Mouse (Mus musculus) CH12.LX (cell line): ENCODE measurements at regions not wholly inside any gene's neighbourhood (a gene's known extent, or its start where the extent isn't known, plus 50 kb on each side); places are given as distances from the start of the nearest gene placed in this dataset.

Source experiments
- DNase-seq: peaks from one replicate; pipeline ENCODE4 v3.0.0-alpha.2; 2013; ENCODE audit errors: extremely low read depth
- H3K27ac ChIP-seq: 2 replicates; pipeline ENCODE4 v1.5.1; 2012; ENCODE audit warnings: low read depth, mild to moderate bottlenecking, control low read depth, moderate library complexity; ENCODE audit not compliant: insufficient read depth
- H3K27me3 ChIP-seq: replicated peaks from 2 replicates; pipeline ENCODE3; 2012; ENCODE audit warnings: inconsistent platforms
- H3K36me3 ChIP-seq, 2 experiments: replicated peaks in 1 of 2; 2 replicates each; pipeline versions ENCODE3 to v1.6.1; 2012; ENCODE audit warnings: inconsistent platforms in 1 of 2, low read length in 1 of 2, mild to moderate bottlenecking in 1 of 2, mixed read lengths in 1 of 2, moderate library complexity in 1 of 2; ENCODE audit not compliant: control insufficient read depth in 1 of 2, insufficient read depth in 1 of 2
- H3K4me1 ChIP-seq, 2 experiments: 2 replicates each; pipeline ENCODE4 v1.6.1; 2012; ENCODE audit warnings: inconsistent platforms in 1 of 2, moderate library complexity in 1 of 2; ENCODE audit not compliant: insufficient read depth in 2 of 2, control insufficient read depth in 1 of 2
- H3K4me2 ChIP-seq: 2 replicates; pipeline ENCODE4 v1.6.1; 2012; ENCODE audit warnings: low read depth, mild to moderate bottlenecking, control low read depth; ENCODE audit not compliant: poor library complexity, insufficient read depth, severe bottlenecking
- H3K4me3 ChIP-seq, 3 experiments: fragments of 150-350 bp in 1 of 3; sonication (generic) in 1 of 3; replicated peaks in 1 of 3; 2 replicates each; pipeline versions ENCODE3 to v1.5.1; 2011 to 2012; ENCODE audit warnings: low read depth in 2 of 3, low read length in 2 of 3, mild to moderate bottlenecking in 2 of 3, moderate library complexity in 2 of 3, control low read depth in 1 of 3, improper control_type of control experiment in 1 of 3, inconsistent platforms in 1 of 3, mixed read lengths in 1 of 3; ENCODE audit not compliant: poor library complexity in 1 of 3
- H3K79me2 ChIP-seq: replicated peaks from 2 replicates; pipeline ENCODE4 v1.6.1; 2012; ENCODE audit warnings: mild to moderate bottlenecking, moderate library complexity; ENCODE audit not compliant: control insufficient read depth, poor library complexity, insufficient read depth, severe bottlenecking; ENCODE audit errors: extremely low read depth
- H3K9ac ChIP-seq: 2 replicates; pipeline ENCODE4 v1.6.1; 2012; ENCODE audit warnings: low read depth, mild to moderate bottlenecking, control low read depth, moderate library complexity; ENCODE audit not compliant: insufficient read depth
- H3K9me3 ChIP-seq: replicated peaks from 2 replicates; pipeline ENCODE3; 2012; ENCODE audit warnings: low read length, inconsistent platforms, mixed read lengths
- BHLHE40 ChIP-seq: IDR thresholded peaks from 2 replicates; pipeline ENCODE4 v1.6.1; 2011; ENCODE audit warnings: mild to moderate bottlenecking, low read depth, low read length, improper control_type of control experiment
- CHD1 ChIP-seq: IDR thresholded peaks from 2 replicates; pipeline ENCODE4 v1.6.1; 2012; ENCODE audit warnings: low read depth, low read length, improper control_type of control experiment, inconsistent platforms
- CHD2 ChIP-seq: IDR thresholded peaks from 2 replicates; pipeline ENCODE4 v1.6.1; 2011; ENCODE audit warnings: low read length, improper control_type of control experiment
- CTCF ChIP-seq, 2 experiments: IDR thresholded peaks in 1 of 2; conservative IDR thresholded peaks in 1 of 2; 2 replicates each; pipeline ENCODE4 v1.5.1; 2011 to 2012; ENCODE audit warnings: low read depth in 2 of 2, low read length in 2 of 2, improper control_type of control experiment in 1 of 2, inconsistent platforms in 1 of 2, mild to moderate bottlenecking in 1 of 2, moderate library complexity in 1 of 2
- E2F4 ChIP-seq: IDR thresholded peaks from 2 replicates; pipeline ENCODE4 v1.6.1; 2011; ENCODE audit warnings: low read depth, low read length, improper control_type of control experiment; ENCODE audit not compliant: insufficient replicate concordance
- ELF1 ChIP-seq: IDR thresholded peaks from 2 replicates; pipeline ENCODE4 v1.6.1; 2014; ENCODE audit warnings: low read depth, mild to moderate bottlenecking, inconsistent platforms, low read length, improper control_type of control experiment
- EP300 ChIP-seq: IDR thresholded peaks from 2 replicates; pipeline ENCODE4 v1.6.1; 2011; ENCODE audit warnings: low read length, improper control_type of control experiment
- ETS1 ChIP-seq: conservative IDR thresholded peaks from 2 replicates; pipeline ENCODE4 v1.6.1; 2012; ENCODE audit warnings: low read depth, mild to moderate bottlenecking, inconsistent platforms, low read length, improper control_type of control experiment, moderate library complexity
- GABPA ChIP-seq: IDR thresholded peaks from 2 replicates; pipeline ENCODE4 v1.6.1; 2012; ENCODE audit warnings: low read depth, low read length, improper control_type of control experiment, inconsistent platforms; ENCODE audit not compliant: insufficient replicate concordance
- HCFC1 ChIP-seq: IDR thresholded peaks from 2 replicates; pipeline ENCODE4 v1.6.1; 2012; ENCODE audit warnings: low read depth, mild to moderate bottlenecking, inconsistent platforms, low read length, improper control_type of control experiment
- IRF4 ChIP-seq: IDR thresholded peaks from 2 replicates; pipeline ENCODE4 v1.6.1; 2014; ENCODE audit warnings: low read depth, mild to moderate bottlenecking, inconsistent platforms, low read length, improper control_type of control experiment
- JUN ChIP-seq: IDR thresholded peaks from 2 replicates; pipeline ENCODE4 v1.6.1; 2011; ENCODE audit warnings: low read depth, mild to moderate bottlenecking, low read length, improper control_type of control experiment, moderate library complexity; ENCODE audit not compliant: insufficient read depth
- JUND ChIP-seq: conservative IDR thresholded peaks from 2 replicates; pipeline ENCODE4 v1.6.1; 2011; ENCODE audit warnings: low read depth, low read length, improper control_type of control experiment
- KAT2A ChIP-seq: IDR thresholded peaks from 2 replicates; pipeline ENCODE4 v1.6.1; 2012; ENCODE audit warnings: low read length, improper control_type of control experiment, inconsistent platforms; ENCODE audit not compliant: insufficient replicate concordance
- MAFK ChIP-seq: IDR thresholded peaks from 2 replicates; pipeline ENCODE4 v1.6.1; 2011; ENCODE audit warnings: low read length, improper control_type of control experiment; ENCODE audit not compliant: insufficient replicate concordance
- MAX ChIP-seq: IDR thresholded peaks from 2 replicates; pipeline ENCODE4 v1.6.1; 2011; ENCODE audit warnings: low read length, improper control_type of control experiment
- MAZ ChIP-seq: IDR thresholded peaks from 2 replicates; pipeline ENCODE4 v1.6.1; 2012; ENCODE audit warnings: low read depth, mild to moderate bottlenecking, inconsistent platforms, low read length, improper control_type of control experiment, moderate library complexity
- MEF2A ChIP-seq: IDR thresholded peaks from 2 replicates; pipeline ENCODE4 v1.6.1; 2014; ENCODE audit warnings: low read depth, mild to moderate bottlenecking, inconsistent platforms, low read length, improper control_type of control experiment, borderline replicate concordance
- MXI1 ChIP-seq: IDR thresholded peaks from 2 replicates; pipeline ENCODE4 v1.6.1; 2011; ENCODE audit warnings: mild to moderate bottlenecking, low read depth, low read length, improper control_type of control experiment
- MYC ChIP-seq: IDR thresholded peaks from 2 replicates; pipeline ENCODE4 v1.6.1; 2011; ENCODE audit warnings: low read depth, mild to moderate bottlenecking, improper control_type of control experiment, low read length
- NELFE ChIP-seq: IDR thresholded peaks from 2 replicates; pipeline ENCODE4 v1.6.1; 2011; ENCODE audit warnings: low read depth, low read length, improper control_type of control experiment
- NRF1 ChIP-seq: IDR thresholded peaks from 2 replicates; pipeline ENCODE4 v1.6.1; 2014; ENCODE audit warnings: low read depth, mild to moderate bottlenecking, inconsistent platforms, low read length, improper control_type of control experiment, moderate library complexity
- PAX5 ChIP-seq: IDR thresholded peaks from 2 replicates; pipeline ENCODE4 v1.6.1; 2012; ENCODE audit warnings: low read length, inconsistent platforms, mixed read lengths
- POLR2A ChIP-seq: IDR thresholded peaks from 2 replicates; pipeline ENCODE4 v1.6.1; 2011; ENCODE audit warnings: low read depth, mild to moderate bottlenecking, improper control_type of control experiment, low read length
- POLR2AphosphoS2 ChIP-seq: IDR thresholded peaks from 2 replicates; pipeline ENCODE4 v1.6.1; 2011; ENCODE audit warnings: low read depth, low read length, improper control_type of control experiment
- RAD21 ChIP-seq: IDR thresholded peaks from 2 replicates; pipeline ENCODE4 v1.6.1; 2011; ENCODE audit warnings: low read depth, mild to moderate bottlenecking, low read length, improper control_type of control experiment, moderate library complexity
- RCOR1 ChIP-seq: conservative IDR thresholded peaks from 2 replicates; pipeline ENCODE4 v1.6.1; 2012; ENCODE audit warnings: low read depth, mild to moderate bottlenecking, inconsistent platforms, low read length, improper control_type of control experiment
- SIN3A ChIP-seq: IDR thresholded peaks from 2 replicates; pipeline ENCODE4 v1.6.1; 2012; ENCODE audit warnings: low read length, improper control_type of control experiment, inconsistent platforms
- SMC3 ChIP-seq: IDR thresholded peaks from 2 replicates; pipeline ENCODE4 v1.6.1; 2011; ENCODE audit warnings: low read depth, low read length, improper control_type of control experiment
- TBP ChIP-seq: conservative IDR thresholded peaks from 2 replicates; pipeline ENCODE4 v1.6.1; 2011; ENCODE audit warnings: low read depth, low read length, improper control_type of control experiment
- TCF12 ChIP-seq: IDR thresholded peaks from 2 replicates; pipeline ENCODE4 v1.6.1; 2014; ENCODE audit warnings: low read depth, mild to moderate bottlenecking, inconsistent platforms, low read length, improper control_type of control experiment
- UBTF ChIP-seq: IDR thresholded peaks from 2 replicates; pipeline ENCODE4 v1.6.1; 2012; ENCODE audit warnings: low read depth, mild to moderate bottlenecking, inconsistent platforms, low read length, improper control_type of control experiment, moderate library complexity
- USF1 ChIP-seq: IDR thresholded peaks from 2 replicates; pipeline ENCODE4 v1.6.1; 2014; ENCODE audit warnings: low read depth, mild to moderate bottlenecking, inconsistent platforms, low read length, improper control_type of control experiment
- USF2 ChIP-seq: conservative IDR thresholded peaks from 2 replicates; pipeline ENCODE4 v1.6.1; 2011; ENCODE audit warnings: low read depth, low read length, improper control_type of control experiment
- ZC3H11A ChIP-seq: IDR thresholded peaks from 2 replicates; pipeline ENCODE4 v1.6.1; 2012; ENCODE audit warnings: low read depth, mild to moderate bottlenecking, inconsistent platforms, low read length, improper control_type of control experiment
- ZKSCAN1 ChIP-seq: IDR thresholded peaks from 2 replicates; pipeline ENCODE4 v1.6.1; 2012; ENCODE audit warnings: low read depth, inconsistent platforms, low read length, improper control_type of control experiment, borderline replicate concordance
- ZMIZ1 ChIP-seq: IDR thresholded peaks from 2 replicates; pipeline ENCODE4 v1.6.1; 2012; ENCODE audit warnings: low read depth, mild to moderate bottlenecking, inconsistent platforms, low read length, improper control_type of control experiment
- ZNF384 ChIP-seq: IDR thresholded peaks from 2 replicates; pipeline ENCODE4 v1.6.1; 2012; ENCODE audit warnings: low read depth, low read length, improper control_type of control experiment, inconsistent platforms
- dilution Hi-C: fragments of 300-500 bp; cut with MboI; formaldehyde crosslinking; loops from 2 replicates; pipeline ENCODE4 v1.14.3; 2020; ENCODE audit warnings: low sequenced_read_pairs; ENCODE audit not compliant: extremely low pct_unique_long_range_greater_than_20kb, extremely low pct_ligation_motif_present
- in situ Hi-C: fragments of 300-500 bp; cut with MboI; formaldehyde crosslinking; loops from 3 replicates; pipeline ENCODE4 v1.14.3; 2019; ENCODE audit warnings: low sequenced_read_pairs, low pct_ligation_motif_present, low pct_unique_long_range_greater_than_20kb, mixed read lengths

GRCm38 (mm10) chr16:84603465-84604205 lies 88.7 kb downstream of the A730009L09Rik start:
- Histone ChIP-seq H3K27me3 (no peaks in the 10 kb centered on the region), H3K4me3 (peak overlapping the region in 2 of 3 experiments; percentile 30 to 48), H3K4me1 (peaks cover 34 to 61% of the 10 kb centered on the region in 2 experiments), H3K4me2 (peak overlapping the region; percentile 77), H3K27ac (peak overlapping the region; percentile 95), H3K9me3 (peaks cover 3% of the 10 kb centered on the region), H3K36me3 (peaks cover 0 to 4% of the 10 kb centered on the region in 2 experiments), H3K9ac (peak overlapping the region; percentile 100; the same call in 1 of the 2 replicates), H3K79me2 (peaks cover 6% of the 10 kb centered on the region)
- in situ Hi-C loops = no loop called here
- peak; percentile 40; the same call in 1 of the 2 replicates for TF ChIP-seq HCFC1
- TF ChIP-seq MAFK = peak; percentile 43; the same call in 1 of the 2 replicates
- no peak for TF ChIP-seq POLR2A
- TF ChIP-seq KAT2A = no peak
- TF ChIP-seq USF2 = no peak
- no peak for TF ChIP-seq NRF1
- TF ChIP-seq USF1 = no peak
- TF ChIP-seq JUND = peak; percentile 83
- 0 out of 2 replicates have a peak, but pooled peaks have one; percentile 60 for TF ChIP-seq E2F4
- TF ChIP-seq RAD21 = no peak
- TF ChIP-seq CHD2 = peak; percentile 30; the same call in 1 of the 2 replicates
- TF ChIP-seq MYC = peak; percentile 81
- no peak for TF ChIP-seq CTCF (conservative IDR thresholded peaks at IDR 0.05 in 1 of 2, IDR thresholded peaks at IDR 0.05 in 1 of 2; ENCODE audit: low read depth in 2 of 2, low read length in 2 of 2)
- TF ChIP-seq TCF12 = peak; percentile 41; the same call in 1 of the 2 replicates
- TF ChIP-seq ZNF384 = 0 out of 2 replicates have a peak, but pooled peaks have one; percentile 29
- TF ChIP-seq CHD1 = no peak
- peak; percentile 72; the same call in 1 of the 2 replicates for TF ChIP-seq EP300
- 0 out of 2 replicates have a peak, but pooled peaks have one; percentile 50 for TF ChIP-seq RCOR1
- peak; percentile 55; the same call in 1 of the 2 replicates for TF ChIP-seq POLR2AphosphoS2
- TF ChIP-seq JUN = peak; percentile 47; the same call in 1 of the 2 replicates
- TF ChIP-seq MXI1 = no peak
- no peak for TF ChIP-seq ELF1
- TF ChIP-seq ZMIZ1 = peak; percentile 72
- 0 out of 2 replicates have a peak, but pooled peaks have one; percentile 10 for TF ChIP-seq SMC3
- TF ChIP-seq SIN3A = peak; percentile 70; the same call in 1 of the 2 replicates
- peak; percentile 52; the same call in 1 of the 2 replicates for TF ChIP-seq MAZ
- TF ChIP-seq PAX5 = no peak
- TF ChIP-seq TBP = peak; percentile 44; the same call in 1 of the 2 replicates
- TF ChIP-seq ZKSCAN1 = no peak
- no peak; the same call in 1 of the 2 replicates for TF ChIP-seq BHLHE40
- TF ChIP-seq IRF4 = peak; percentile 70
- TF ChIP-seq MEF2A = peak; percentile 60; the same call in 1 of the 2 replicates
- TF ChIP-seq ZC3H11A = no peak
- TF ChIP-seq GABPA = no peak
- TF ChIP-seq MAX = peak; percentile 81
- peak; percentile 74 for TF ChIP-seq ETS1
- no peak for TF ChIP-seq UBTF
- no peak for TF ChIP-seq NELFE
- dilution Hi-C loops = no loop called here
- DNase-seq = peak; percentile 51
